In the genomic region with DNA sequence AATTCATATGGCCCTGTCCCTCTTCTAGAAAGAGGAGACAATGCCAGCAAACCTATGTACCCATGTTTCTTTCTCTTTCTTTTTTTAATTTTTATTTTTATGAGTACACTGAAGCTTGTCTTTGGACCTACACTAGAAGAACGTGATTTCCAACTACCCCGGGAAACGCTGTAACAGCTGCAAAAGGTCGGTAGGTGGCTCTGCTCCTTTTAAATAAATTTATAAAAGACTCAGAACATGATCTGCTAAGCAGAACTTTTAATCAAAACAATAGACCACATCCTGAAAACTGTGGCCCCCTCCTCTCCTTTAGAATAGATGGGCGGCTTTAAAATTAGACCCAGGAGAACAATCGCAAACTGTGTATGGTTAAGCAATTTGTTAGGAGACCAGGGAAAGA, we compare ENCODE assay signal across 10 mouse cellular contexts. TPM values are rescaled to one million over a fixed set of nuclear protein-coding genes. Genes with fewer than 3 reads are reported as not detected.
DNase-seq lines count a peak whose midpoint lies in the region.
"Had no signal": no experiment of that assay in that cellular context is flagged by ENCODE, and none has a peak within 500 bp of the region (broad histone marks: within the 10 kb centered on the region; RNA-seq: fewer than 3 reads in every experiment).

No protein-coding gene starts in this region.

- peak; percentile 44 to 45 for DNase-seq in cerebellum, postnatal 10 days
- DNase-seq in cerebellum, adult 18-20 months = no peak
- DNase-seq in layer of hippocampus, postnatal 14 days (ENCODE audit: low spot score in 2 of 2) = peak; percentile 7 to 29
- no peak for DNase-seq in layer of hippocampus, adult 8-10 months (ENCODE audit: low spot score in 2 of 2)
- peak; percentile 17 to 30 for DNase-seq in B cell, adult 2 months
- peak; percentile 58 for DNase-seq in kidney, adult 9 months
- DNase-seq in natural killer cell, adult 2 months (ENCODE audit: low spot score in 2 of 2) = no peak
- no peak for DNase-seq in adrenal gland, postnatal 4 days (ENCODE audit: low spot score in 2 of 2)

RNA-seq across cellular contexts. Expression of gene Foxi3, which starts 2.3 kb away (rescaled TPM):
- not detected for total RNA-seq in layer of hippocampus, postnatal 14 days (2021)
- total RNA-seq in layer of hippocampus, adult 8-10 months (2022) = not detected
- total RNA-seq in adrenal gland, postnatal 4 days (2021) = not detected
- total RNA-seq: left cerebral cortex, postnatal 10 days; monocyte, adult 5-6 weeks had no signal

RNA-seq across cellular contexts. Expression of gene Tex37, which starts 35.3 kb away (rescaled TPM):
- not detected for total RNA-seq in layer of hippocampus, postnatal 14 days (2021)
- not detected for total RNA-seq in layer of hippocampus, adult 8-10 months (2022)
- total RNA-seq in adrenal gland, postnatal 4 days (2021) = not detected
- total RNA-seq: left cerebral cortex, postnatal 10 days; monocyte, adult 5-6 weeks had no signal

Comparison
In these comparisons a context has a peak if more than half of its experiments do, and no peak if none do; other contexts are left out.
1. DNase-seq: peak in cerebellum, postnatal 10 days (2 of 2), layer of hippocampus, postnatal 14 days (2 of 2), B cell, adult 2 months (2 of 2) and kidney, adult 9 months (single experiment); none in cerebellum, adult 18-20 months (0 of 2), layer of hippocampus, adult 8-10 months (0 of 2), natural killer cell, adult 2 months (0 of 2) and adrenal gland, postnatal 4 days (0 of 2).